Mouse (Mus musculus) heart, embryonic 12.5 days (tissue): Measurements from ENCODE around the gene Fam111a. TPM values are rescaled to one million over a fixed set of nuclear protein-coding genes. Genes with fewer than 3 reads are reported as not detected.

ENCODE experiments used
- ATAC-seq: fragments of 200-750 bp; cut with Nextera tagmentation; 2 replicates; pipeline ENCODE4 v1.8.0; 2017; ENCODE audit warnings: moderate TSS enrichment, moderate library complexity; ENCODE audit not compliant: insufficient number of reproducible peaks, low FRiP score
- H3K27ac ChIP-seq: fragments of 300-500 bp; sonication (generic); 2 replicates; pipeline ENCODE4 v1.5.1; 2016; ENCODE audit warnings: mild to moderate bottlenecking, moderate library complexity; ENCODE audit not compliant: poor library complexity, severe bottlenecking
- H3K27me3 ChIP-seq: fragments of 300-500 bp; sonication (generic); replicated peaks from 2 replicates; pipeline ENCODE4 v1.6.1; 2016; ENCODE audit warnings: mild to moderate bottlenecking, moderate library complexity
- H3K36me3 ChIP-seq: fragments of 300-500 bp; sonication (generic); 2 replicates; pipeline ENCODE4 v1.6.1; 2016; ENCODE audit warnings: mild to moderate bottlenecking, moderate library complexity
- H3K4me1 ChIP-seq: fragments of 300-500 bp; sonication (generic); replicated peaks from 2 replicates; pipeline ENCODE4 v1.6.1; 2016; ENCODE audit warnings: mild to moderate bottlenecking
- H3K4me2 ChIP-seq: fragments of 300-500 bp; sonication (generic); 2 replicates; pipeline ENCODE4 v1.6.1; 2016; ENCODE audit warnings: mild to moderate bottlenecking, moderate library complexity
- H3K4me3 ChIP-seq: fragments of 300-500 bp; sonication (generic); 2 replicates; pipeline ENCODE4 v1.5.1; 2016; ENCODE audit warnings: mild to moderate bottlenecking
- H3K9ac ChIP-seq: fragments of 300-500 bp; sonication (generic); 2 replicates; pipeline ENCODE4 v1.6.1; 2016; ENCODE audit warnings: mild to moderate bottlenecking, moderate library complexity
- H3K9me3 ChIP-seq: fragments of 300-500 bp; sonication (generic); replicated peaks from 2 replicates; pipeline ENCODE4 v1.6.1; 2016; ENCODE audit warnings: mild to moderate bottlenecking, moderate library complexity
- WGBS: fragments of 180-500 bp; shearing (Covaris S2); methylation state at CpG from one replicate; pipeline ENCODE4 v1.1.7; 2016; 5-methylcytosine and 5-hydroxymethylcytosine counted together
- polyA plus RNA-seq: library from polyadenylated mRNA; unstranded; fragments of >200 nt; fragmentation: Nextera tagmentation; extraction: Ambion mirVana; gene quantifications from 2 replicates; pipeline ENCODE4 v1.2.1, GENCODE M21; 2016

Fam111a gene
- polyA plus RNA-seq, 1 experiment from 2014 or later: 21.0 TPM

DNA sequence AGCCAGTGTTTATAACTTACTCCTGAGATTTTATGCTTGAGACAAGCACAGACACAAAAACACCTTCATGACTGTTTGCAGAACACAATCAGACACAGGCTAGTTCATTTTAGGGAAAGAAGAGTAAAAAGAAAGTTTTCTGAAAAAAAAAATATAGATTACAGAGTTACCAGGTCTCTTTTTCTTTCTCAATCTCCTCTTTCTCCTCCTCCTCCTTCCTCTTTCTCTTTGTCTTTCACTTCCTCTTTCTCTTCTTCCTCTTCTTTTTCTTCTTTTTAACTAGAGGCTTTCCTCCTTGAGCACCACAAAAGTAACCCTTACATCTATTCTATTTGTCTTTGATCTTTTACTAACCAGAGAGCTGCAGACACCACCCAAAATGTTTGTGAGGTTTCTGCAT, 18.7 kb downstream of the Fam111a start:
- Histone ChIP-seq H3K4me2 (no peak overlapping the region), H3K4me3 (no peak overlapping the region), H3K4me1 (no peaks in the 10 kb centered on the region), H3K9ac (no peak overlapping the region), H3K36me3 (no peaks in the 10 kb centered on the region), H3K9me3 (no peaks in the 10 kb centered on the region), H3K27me3 (no peaks in the 10 kb centered on the region), H3K27ac (no peak overlapping the region)
- no peak for ATAC-seq

DNA sequence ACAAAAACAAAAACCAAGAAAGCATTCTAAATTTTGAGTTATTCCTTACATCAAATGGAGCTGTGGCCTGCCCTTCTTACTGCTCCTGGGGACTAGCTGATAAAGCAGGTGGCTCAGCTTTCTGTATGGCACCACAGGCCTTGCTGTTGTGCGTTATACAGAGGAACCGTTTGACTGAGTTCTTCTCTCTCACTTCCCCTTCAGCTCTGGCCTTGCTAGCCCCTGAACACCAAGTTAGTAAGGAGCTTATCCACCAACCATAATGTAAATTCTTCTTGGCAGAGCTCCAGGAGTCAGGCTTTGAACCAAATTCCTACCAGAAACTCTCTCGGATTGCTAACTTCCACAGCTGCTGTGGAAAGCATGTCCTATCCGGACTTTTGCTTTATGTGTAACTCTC, 21.5 kb downstream of the Fam111a start:
- Histone ChIP-seq H3K27me3 (no peaks in the 10 kb centered on the region), H3K4me1 (no peaks in the 10 kb centered on the region), H3K27ac (no peak overlapping the region), H3K36me3 (no peaks in the 10 kb centered on the region), H3K9me3 (no peaks in the 10 kb centered on the region), H3K9ac (no peak overlapping the region), H3K4me3 (no peak overlapping the region), H3K4me2 (no peak overlapping the region)
- WGBS: 51% methylated on average over 4 of the region's 4 CpGs
- ATAC-seq: no peak

DNA sequence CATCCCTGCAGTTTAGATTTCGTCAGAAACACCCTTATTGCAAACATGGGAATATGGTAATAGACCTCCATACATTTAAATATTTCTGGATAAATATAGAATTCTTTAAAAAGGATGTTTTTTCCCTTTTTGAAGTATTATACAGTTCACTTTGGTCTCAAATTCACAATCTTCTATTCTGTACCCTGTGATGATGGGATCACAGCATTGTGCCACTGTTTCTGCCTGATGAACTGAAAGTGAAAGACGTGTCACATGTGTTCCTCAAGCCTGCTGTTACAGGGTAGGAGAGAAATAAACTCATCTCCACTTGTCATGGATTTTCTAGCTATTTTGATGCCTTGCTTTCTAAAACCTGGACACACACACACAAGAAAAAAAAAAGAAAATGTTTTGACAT, 25.3 kb downstream of the Fam111a start:
- no peaks in the 10 kb centered on the region for H3K9me3 ChIP-seq
- peaks cover 11% of the 10 kb centered on the region for H3K4me1 ChIP-seq
- H3K4me2 ChIP-seq: no peak overlapping the region
- H3K4me3 ChIP-seq: no peak overlapping the region
- 70% methylated on average over 2 of the region's 2 CpGs for WGBS
- no peak overlapping the region for H3K27ac ChIP-seq
- no peak for ATAC-seq
- H3K27me3 ChIP-seq: no peaks in the 10 kb centered on the region
- no peak overlapping the region for H3K9ac ChIP-seq
- H3K36me3 ChIP-seq: no peaks in the 10 kb centered on the region

DNA sequence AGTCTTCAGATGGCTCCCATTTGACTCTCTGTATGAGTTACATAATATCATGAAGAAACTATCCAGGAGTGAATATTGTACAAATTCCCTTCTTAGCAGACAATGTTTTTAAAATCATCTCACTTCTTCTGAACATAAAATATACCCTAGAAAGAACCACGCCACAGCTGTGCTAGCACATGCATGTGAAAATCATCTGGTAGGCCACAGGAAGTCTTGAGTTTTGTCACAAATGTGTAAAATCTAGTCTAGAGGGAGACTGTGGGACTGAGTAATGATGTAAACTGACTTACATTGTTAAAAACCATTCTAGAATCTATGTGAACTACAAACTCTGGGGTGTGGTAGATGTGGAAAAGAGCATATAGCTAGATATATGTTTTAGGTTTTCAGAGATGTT, 26.1 kb downstream of the Fam111a start:
- Histone ChIP-seq H3K36me3 (peaks cover under 1% of the 10 kb centered on the region; the same call in 1 of the 2 replicates), H3K9ac (no peak overlapping the region), H3K4me1 (peaks cover 11% of the 10 kb centered on the region), H3K4me2 (no peak overlapping the region), H3K4me3 (no peak overlapping the region), H3K9me3 (no peaks in the 10 kb centered on the region), H3K27me3 (no peaks in the 10 kb centered on the region), H3K27ac (no peak overlapping the region)
- 91% methylated on average over 1 of the region's 1 CpGs for WGBS
- ATAC-seq: no peak

DNA sequence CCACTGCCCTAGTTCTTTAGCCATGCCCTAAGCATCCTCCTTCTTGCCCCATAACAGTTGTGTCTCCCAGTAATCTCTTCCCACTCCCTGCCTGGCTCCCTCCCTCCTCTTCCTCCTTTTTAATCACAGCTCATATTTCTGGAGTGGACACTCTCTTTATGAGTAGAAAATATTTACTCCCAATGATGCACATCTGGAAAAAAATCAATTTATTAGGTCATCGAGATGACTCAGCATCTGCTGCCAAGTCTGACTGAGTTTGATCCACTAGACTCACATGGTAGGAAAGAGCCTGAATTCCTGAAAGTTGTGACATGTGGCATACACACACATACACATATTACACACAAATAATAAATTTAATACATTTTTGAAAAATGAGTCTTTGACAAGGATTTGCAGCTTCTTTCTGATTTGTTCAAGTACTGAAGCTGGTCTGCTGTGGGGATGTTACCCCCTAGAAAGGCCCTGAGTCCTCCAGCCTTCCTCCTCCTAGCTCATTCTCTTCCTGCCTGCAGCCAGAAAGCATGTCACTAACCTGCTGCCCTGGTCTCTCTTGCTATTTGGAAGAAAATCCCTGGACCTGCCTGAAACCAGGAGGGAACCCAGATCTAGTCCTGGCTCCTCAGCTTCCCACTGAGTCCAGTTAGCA, 27.2 kb downstream of the Fam111a start:
- WGBS: 79% methylated on average over 1 of the region's 1 CpGs
- Histone ChIP-seq H3K4me3 (peak overlapping the region; percentile 54), H3K9me3 (no peaks in the 10 kb centered on the region), H3K27me3 (no peaks in the 10 kb centered on the region), H3K4me1 (peaks cover 11% of the 10 kb centered on the region), H3K4me2 (peak overlapping the region; percentile 85), H3K9ac (no peak overlapping the region; the same call in 1 of the 2 replicates), H3K36me3 (peaks cover 10% of the 10 kb centered on the region), H3K27ac (peak overlapping the region; percentile 44; the same call in 1 of the 2 replicates)
- 0 out of 2 replicates have a peak, but pooled peaks have one; percentile 10 for ATAC-seq

DNA sequence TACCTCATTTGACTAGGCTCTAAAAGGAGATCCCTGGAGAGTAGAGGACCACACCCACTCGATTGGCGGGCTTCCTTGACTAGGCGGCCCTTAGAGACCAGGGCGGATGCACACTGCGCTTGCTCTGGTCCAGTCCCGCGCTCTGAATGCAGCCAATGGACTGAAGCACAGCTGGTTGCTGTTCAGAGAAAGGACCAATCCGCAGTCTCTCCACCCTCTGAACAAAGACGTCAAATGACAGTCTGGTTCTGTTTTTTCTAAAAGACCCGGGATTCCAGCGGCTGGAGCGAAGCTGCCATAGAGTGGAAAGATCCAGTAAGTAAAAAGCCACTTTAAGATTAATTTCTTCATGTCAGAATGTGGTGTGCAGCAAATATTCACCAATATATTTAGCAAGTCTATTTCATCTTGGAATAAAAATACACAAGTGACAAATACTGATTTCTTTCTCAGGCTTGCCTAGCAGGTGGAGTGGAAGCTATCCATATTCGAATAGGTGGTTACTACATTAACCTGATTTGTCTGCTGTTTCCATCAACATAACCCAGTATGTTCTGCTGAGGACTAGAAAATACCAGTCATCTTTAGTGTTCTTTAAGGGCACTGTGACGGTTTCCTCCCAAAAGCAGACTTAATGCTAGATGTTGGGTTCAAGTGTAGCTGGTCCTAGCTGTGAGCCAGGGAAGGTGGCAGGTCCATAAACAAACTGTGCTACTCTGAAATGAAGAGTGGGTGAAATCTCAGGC, 27.9 kb downstream of the Fam111a start:
- peak overlapping the region; percentile 54 for H3K4me3 ChIP-seq
- peak; percentile 96 for ATAC-seq
- H3K4me1 ChIP-seq: peaks cover 11% of the 10 kb centered on the region
- H3K27ac ChIP-seq: peak overlapping the region; percentile 71
- H3K36me3 ChIP-seq: peaks cover 17% of the 10 kb centered on the region
- H3K9ac ChIP-seq: peak overlapping the region; percentile 69
- no peaks in the 10 kb centered on the region for H3K27me3 ChIP-seq
- WGBS: 5% methylated on average over 14 of the region's 14 CpGs
- H3K4me2 ChIP-seq: peak overlapping the region; percentile 85
- no peaks in the 10 kb centered on the region for H3K9me3 ChIP-seq

DNA sequence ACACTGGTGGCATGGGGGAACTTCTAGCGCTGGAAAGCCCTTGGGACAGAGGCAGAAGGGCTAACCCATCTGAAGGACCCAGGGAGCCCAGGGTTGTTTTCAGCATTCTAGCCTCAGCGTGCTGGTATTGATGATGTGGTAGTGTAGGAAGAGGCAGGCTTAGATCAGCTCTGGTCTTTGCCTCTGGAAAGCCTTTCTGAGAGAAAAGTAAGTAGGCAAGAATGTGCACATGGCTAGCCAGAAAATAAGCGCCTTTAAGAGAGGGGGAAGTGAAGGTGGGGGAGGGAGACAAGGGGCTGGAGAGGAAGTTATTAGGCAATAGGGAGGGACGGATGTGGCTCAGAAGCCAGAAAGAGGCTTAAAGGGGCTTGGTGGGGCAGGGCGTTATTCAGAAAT, 28.5 kb downstream of the Fam111a start:
- Histone ChIP-seq H3K4me2 (peak overlapping the region; percentile 85), H3K9me3 (no peaks in the 10 kb centered on the region), H3K9ac (peak overlapping the region; percentile 69), H3K27ac (peak overlapping the region; percentile 71), H3K4me3 (peak overlapping the region; percentile 54), H3K4me1 (peaks cover 11% of the 10 kb centered on the region), H3K27me3 (no peaks in the 10 kb centered on the region), H3K36me3 (peaks cover 21% of the 10 kb centered on the region)
- WGBS: 17% methylated on average over 5 of the region's 5 CpGs
- 0 out of 2 replicates have a peak, but pooled peaks have one; percentile 16 for ATAC-seq

DNA sequence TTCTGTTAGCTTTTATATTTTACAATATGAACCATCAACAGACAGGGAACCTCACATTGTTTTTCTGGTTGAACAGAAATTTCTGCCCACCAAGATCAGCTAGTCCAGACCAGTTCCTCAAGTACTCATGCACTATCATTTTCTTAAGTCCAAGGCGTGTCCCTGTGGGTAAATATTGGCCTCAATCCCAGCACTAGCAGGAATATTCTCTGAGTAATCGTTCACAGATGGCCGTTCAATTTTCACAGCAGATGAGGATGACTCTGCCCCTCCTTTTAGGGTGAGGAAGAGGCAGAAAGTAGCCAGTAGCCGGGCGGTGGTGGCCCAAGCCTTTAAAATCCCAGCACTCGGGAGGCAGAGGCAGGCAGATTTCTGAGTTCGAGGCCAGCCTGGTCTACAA, 29.6 kb downstream of the Fam111a start:
- ATAC-seq: no peak

DNA sequence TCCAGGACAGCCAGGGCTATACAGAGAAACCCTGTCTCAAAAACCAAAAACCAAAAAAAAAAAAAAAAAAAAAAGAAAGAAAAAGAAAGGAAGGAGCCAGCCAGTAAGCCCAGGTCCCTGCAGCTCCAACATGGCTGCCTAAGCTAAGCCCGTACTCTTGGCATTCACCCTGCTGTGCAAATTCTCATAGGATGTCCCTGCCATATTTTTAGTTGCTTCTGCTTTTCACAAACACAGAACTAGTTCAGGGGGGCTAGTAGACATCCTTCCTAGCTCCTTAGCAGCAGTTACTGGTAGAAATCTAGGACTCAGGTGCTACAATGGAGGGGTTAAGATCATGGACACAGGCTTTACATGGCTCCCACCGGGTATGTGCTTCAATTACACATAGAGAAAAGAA, 30.0 kb downstream of the Fam111a start:
- ATAC-seq: no peak
- Histone ChIP-seq H3K4me2 (0 out of 2 replicates have a peak overlapping the region, but pooled peaks have one; percentile 5), H3K27me3 (no peaks in the 10 kb centered on the region), H3K9ac (no peak overlapping the region), H3K36me3 (peaks cover 22% of the 10 kb centered on the region), H3K4me3 (no peak overlapping the region), H3K27ac (no peak overlapping the region), H3K9me3 (no peaks in the 10 kb centered on the region), H3K4me1 (peaks cover 11% of the 10 kb centered on the region)
- 85% methylated on average over 2 of the region's 2 CpGs for WGBS

More for the DNA sequence above, 29.6 kb downstream of the Fam111a start:
- WGBS: 80% methylated on average over 7 of the region's 7 CpGs
- peaks cover 22% of the 10 kb centered on the region for H3K36me3 ChIP-seq
- no peak overlapping the region for H3K4me2 ChIP-seq
- H3K27ac ChIP-seq: no peak overlapping the region
- no peaks in the 10 kb centered on the region for H3K9me3 ChIP-seq
- H3K9ac ChIP-seq: no peak overlapping the region
- H3K4me3 ChIP-seq: no peak overlapping the region
- peaks cover 11% of the 10 kb centered on the region for H3K4me1 ChIP-seq
- no peaks in the 10 kb centered on the region for H3K27me3 ChIP-seq

DNA sequence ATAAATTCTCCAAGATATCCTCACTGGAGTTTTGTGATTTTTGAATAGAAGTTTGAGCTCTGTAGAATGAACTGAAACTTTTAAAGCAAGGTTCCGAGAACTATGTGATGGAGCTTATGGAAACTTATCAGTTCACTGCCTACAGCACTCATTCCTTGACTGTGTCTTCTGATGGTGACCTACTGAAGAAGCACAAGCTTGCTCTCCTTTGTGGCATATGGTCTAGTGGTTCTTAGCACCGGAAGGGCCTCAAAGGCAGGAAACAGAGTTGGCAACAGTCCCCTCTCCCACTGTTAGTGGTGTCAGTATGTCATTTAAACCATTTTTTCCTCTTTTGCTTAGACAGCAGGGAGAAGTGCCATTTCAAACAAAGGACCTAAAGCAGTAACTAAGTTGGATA, 31.1 kb downstream of the Fam111a start:
- Histone ChIP-seq H3K4me1 (peaks cover 11% of the 10 kb centered on the region), H3K9ac (no peak overlapping the region), H3K27ac (no peak overlapping the region), H3K27me3 (no peaks in the 10 kb centered on the region), H3K36me3 (peaks cover 22% of the 10 kb centered on the region), H3K4me3 (no peak overlapping the region), H3K9me3 (no peaks in the 10 kb centered on the region), H3K4me2 (no peak overlapping the region)
- 75% methylated on average over 2 of the region's 2 CpGs for WGBS
- no peak for ATAC-seq

DNA sequence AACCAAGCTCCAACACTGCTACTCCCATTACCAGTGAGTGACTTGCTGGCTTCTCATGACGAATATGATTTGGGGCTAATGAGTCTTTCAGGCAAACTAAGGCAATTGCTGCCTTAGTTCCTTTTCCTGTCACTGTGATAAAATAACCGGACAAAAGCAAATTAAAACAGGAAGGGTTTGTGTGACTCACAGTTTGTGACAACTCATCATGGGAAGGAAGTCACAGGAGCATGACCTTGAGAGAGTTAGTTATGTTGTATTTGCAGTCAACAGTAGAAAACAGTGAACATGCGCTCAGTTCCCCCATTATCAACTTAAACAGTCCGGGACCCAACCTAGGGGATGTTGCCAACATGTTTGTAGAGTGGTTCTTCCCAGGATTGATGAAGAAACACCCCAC, 39.8 kb downstream of the Fam111a start:
- H3K9ac ChIP-seq: no peak overlapping the region
- H3K4me2 ChIP-seq: no peak overlapping the region
- H3K36me3 ChIP-seq: peaks cover 16% of the 10 kb centered on the region; the same call in 1 of the 2 replicates
- H3K9me3 ChIP-seq: no peaks in the 10 kb centered on the region
- H3K4me1 ChIP-seq: no peaks in the 10 kb centered on the region
- ATAC-seq: no peak
- no peak overlapping the region for H3K27ac ChIP-seq
- WGBS: 59% methylated on average over 4 of the region's 4 CpGs
- H3K27me3 ChIP-seq: no peaks in the 10 kb centered on the region
- H3K4me3 ChIP-seq: no peak overlapping the region
